ENCODE assay signal across 8 mouse cellular contexts in genomic region chr17:32142907-32143854, GRCm38 (mm10). TPM values are rescaled to one million over a fixed set of nuclear protein-coding genes. Genes with fewer than 3 reads are reported as not detected.
A peak's percentile ranks its signal among the peaks of the same experiment; 100 is the strongest.
DNase-seq lines count a peak whose midpoint lies in the region; ATAC-seq and TF ChIP-seq lines count a peak whose summit lies in the region.

No protein-coding gene starts in this region.

- intact Hi-C loops in left cerebral cortex, postnatal 10 days (cut with DNase I): loop anchor here (5.0 to 10.0 kb wide), 2 partner anchors 64 to 352 kb away; no protein-coding TSS in a partner anchor

- no peak overlapping the region for H3K27ac ChIP-seq in cortical plate, adult 2 months (ENCODE audit: insufficient read depth, low read length)

- peak overlapping the region; percentile 13 for H3K4me3 ChIP-seq in cortical plate, adult 2 months (ENCODE audit: insufficient read depth, low read length)

- no peak for TF ChIP-seq POLR2A in cortical plate, adult 2 months (IDR thresholded peaks at IDR 0.05; ENCODE audit: extremely low read depth, insufficient read depth, low read length)

- H3K4me1 ChIP-seq in cortical plate, adult 2 months (ENCODE audit: control insufficient read depth, insufficient read depth, low read length): peaks cover 3% of the 10 kb centered on the region; the same call in 1 of the 2 replicates

- ATAC-seq in activated CD4-positive, CD25-positive, alpha-beta regulatory T cell, adult 4 months: peak; percentile 65
- peak; percentile 91 for ATAC-seq in megakaryocyte-erythroid progenitor cell, adult 5-6 weeks (replicated peaks; ENCODE audit: low FRiP score, low TSS enrichment, poor library complexity, severe bottlenecking)

- peak; percentile 59 for TF ChIP-seq CTCF in cortical plate, adult 2 months (IDR thresholded peaks at IDR 0.05; ENCODE audit: extremely low read depth, insufficient read depth, low read length)

- peak; percentile 91 for DNase-seq in gastrocnemius, postnatal 10 days
- peak; percentile 84 for DNase-seq in induced T-regulatory cell, adult 2 months (ENCODE audit: low read depth)
- DNase-seq in left cerebral cortex, postnatal 10 days (ENCODE audit: extremely low spot score in 1 of 2, low spot score in 2 of 2): peak; percentile 64 to 84
- DNase-seq in right cerebral cortex, postnatal 25 days: peak; percentile 75
- DNase-seq in urinary bladder, postnatal 4 days (ENCODE audit: low spot score in 2 of 2): peak; percentile 75 to 83

RNA-seq across cellular contexts. Expression of gene Notch3, which starts 23.5 kb away (rescaled TPM):
- not detected for polyA plus RNA-seq in activated CD4-positive, CD25-positive, alpha-beta regulatory T cell, adult 4 months (2017; shearing (Covaris generic))
- 7.5 and 7.8 TPM in 2 replicates for polyA plus RNA-seq in cortical plate, adult 2 months (2012; rRNA removed)
- total RNA-seq in gastrocnemius, postnatal 10 days (2021): 10 to 100 TPM; 39.6 to 47.8 TPM
- 10 to 100 TPM; 18.3 to 18.5 TPM for total RNA-seq in left cerebral cortex, postnatal 10 days (2021)
- not detected in 2 replicates for total RNA-seq in megakaryocyte-erythroid progenitor cell, adult 5-6 weeks (2014; fragmentation: Nextera tagmentation)
- total RNA-seq in megakaryocyte-erythroid progenitor cell, adult 5-6 weeks (2017): 0.04 TPM in 1 of 2 replicates, not detected in the other

RNA-seq across cellular contexts. Expression of gene Ephx3, which starts 46.2 kb away (rescaled TPM):
- polyA plus RNA-seq in activated CD4-positive, CD25-positive, alpha-beta regulatory T cell, adult 4 months (2017; shearing (Covaris generic)): not detected
- 0.56 and 0.91 TPM in 2 replicates for polyA plus RNA-seq in cortical plate, adult 2 months (2012; rRNA removed)
- total RNA-seq in gastrocnemius, postnatal 10 days (2021): under 1 TPM; 0.14 to 0.20 TPM
- under 1 TPM; 0.17 to 0.32 TPM for total RNA-seq in left cerebral cortex, postnatal 10 days (2021)
- not detected in 2 replicates for total RNA-seq in megakaryocyte-erythroid progenitor cell, adult 5-6 weeks (2014; fragmentation: Nextera tagmentation)
- total RNA-seq in megakaryocyte-erythroid progenitor cell, adult 5-6 weeks (2017): not detected in 2 replicates

Comparison
In these comparisons a context has a peak if more than half of its experiments do, and no peak if none do; other contexts are left out.
1. RNA of gene Notch3, which starts 23.5 kb away (total RNA-seq): 39.6 to 47.8 TPM in gastrocnemius, postnatal 10 days and 18.3 to 18.5 TPM in left cerebral cortex, postnatal 10 days; 0.04 TPM in megakaryocyte-erythroid progenitor cell, adult 5-6 weeks; every median in the first group is over 10 times any median in the second.
2. Peak in every context shown above with its lines, with median percentiles within 50 percentile points of each other: DNase-seq.